Comparison of ENCODE assay signal across 10 mouse cellular contexts in the genomic region with DNA sequence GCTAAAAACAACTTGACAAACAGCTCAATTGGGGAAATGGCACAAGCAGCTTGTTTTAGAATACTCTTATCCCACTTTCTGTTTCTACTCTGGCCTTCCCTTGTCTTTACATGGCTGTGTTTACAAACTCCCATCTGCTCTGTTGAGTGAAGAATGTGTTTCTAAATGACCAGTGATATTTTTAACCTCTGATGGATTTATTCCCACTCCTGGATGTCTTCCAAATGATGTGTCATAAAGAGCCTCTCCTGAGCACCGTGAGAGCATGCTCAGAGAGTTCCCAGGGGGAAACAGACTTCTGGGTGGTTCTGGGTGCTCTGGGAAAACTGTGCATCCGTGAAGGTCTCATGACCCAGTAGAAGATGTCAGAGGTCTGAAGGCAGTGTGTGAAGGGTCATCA. TPM values are rescaled to one million over a fixed set of nuclear protein-coding genes. Genes with fewer than 3 reads are reported as not detected.
A peak's percentile ranks its signal among the peaks of the same experiment; 100 is the strongest.
DNase-seq lines count a peak whose midpoint lies in the region; ATAC-seq lines count a peak whose summit lies in the region.
"Had no signal": no experiment of that assay in that cellular context is flagged by ENCODE, and none has a peak within 500 bp of the region (broad histone marks: within the 10 kb centered on the region; RNA-seq: fewer than 3 reads in every experiment).

No protein-coding gene starts in this region.

- no peaks in the 10 kb centered on the region for H3K27me3 ChIP-seq in lung, embryonic 16.5 days (ENCODE audit: control insufficient read depth, insufficient read depth, low read depth, low read length)
- H3K27me3 ChIP-seq in hindbrain, embryonic 10.5 days (ENCODE audit: insufficient read depth, poor library complexity, severe bottlenecking): no peaks in the 10 kb centered on the region
- no peaks in the 10 kb centered on the region for H3K27me3 ChIP-seq in midbrain, embryonic 13.5 days
- H3K27me3 ChIP-seq: neural tube, embryonic 12.5 days had no signal

- 27% methylated on average over 2 of the region's 2 CpGs for WGBS in lung, embryonic 16.5 days
- WGBS in hindbrain, embryonic 10.5 days: 77% methylated on average over 2 of the region's 2 CpGs
- 76% methylated on average over 2 of the region's 2 CpGs for WGBS in midbrain, embryonic 13.5 days

- no peak overlapping the region for H3K9ac ChIP-seq in lung, embryonic 16.5 days (ENCODE audit: low read length)
- no peak overlapping the region for H3K9ac ChIP-seq in midbrain, embryonic 13.5 days (replicated peaks)
- H3K9ac ChIP-seq: neural tube, embryonic 12.5 days had no signal

- H3K9me3 ChIP-seq in lung, embryonic 16.5 days (ENCODE audit: control insufficient read depth, low read length): no peaks in the 10 kb centered on the region
- H3K9me3 ChIP-seq in hindbrain, embryonic 10.5 days: peaks cover 3% of the 10 kb centered on the region; the same call in 1 of the 2 replicates
- no peaks in the 10 kb centered on the region for H3K9me3 ChIP-seq in midbrain, embryonic 13.5 days
- H3K9me3 ChIP-seq: neural tube, embryonic 12.5 days had no signal

- peak overlapping the region; percentile 81 for H3K27ac ChIP-seq in lung, embryonic 16.5 days (ENCODE audit: low read length)
- no peak overlapping the region for H3K27ac ChIP-seq in hindbrain, embryonic 10.5 days
- H3K27ac ChIP-seq in midbrain, embryonic 13.5 days: no peak overlapping the region
- H3K27ac ChIP-seq: macrophage; neural tube, embryonic 12.5 days had no signal

- no peak overlapping the region for H3K4me2 ChIP-seq in lung, embryonic 16.5 days (ENCODE audit: low read depth, low read length)
- no peak overlapping the region for H3K4me2 ChIP-seq in midbrain, embryonic 13.5 days (replicated peaks)
- H3K4me2 ChIP-seq: neural tube, embryonic 12.5 days had no signal

- H3K4me1 ChIP-seq in lung, embryonic 16.5 days (replicated peaks; ENCODE audit: control insufficient read depth, insufficient read depth, low read length): peaks cover 15% of the 10 kb centered on the region
- H3K4me1 ChIP-seq in hindbrain, embryonic 10.5 days (replicated peaks): no peaks in the 10 kb centered on the region
- H3K4me1 ChIP-seq in midbrain, embryonic 13.5 days (replicated peaks): no peaks in the 10 kb centered on the region
- H3K4me1 ChIP-seq: neural tube, embryonic 12.5 days had no signal

- DNase-seq in frontal cortex, postnatal 25 days (ENCODE audit: low spot score in 2 of 2): no peak
- DNase-seq in 3T3-L1 (ENCODE audit: low read depth, low spot score): peak; percentile 97
- DNase-seq in heart, adult 8-10 months (ENCODE audit: low spot score): peak; percentile 82
- DNase-seq in hindbrain, embryonic 10.5 days (ENCODE audit: low spot score): no peak
- no peak for DNase-seq in urinary bladder, postnatal 25 days (ENCODE audit: low spot score)

- no peak overlapping the region for H3K4me3 ChIP-seq in lung, embryonic 16.5 days (ENCODE audit: low read length)
- H3K4me3 ChIP-seq in hindbrain, embryonic 10.5 days: no peak overlapping the region
- H3K4me3 ChIP-seq in midbrain, embryonic 13.5 days (replicated peaks): no peak overlapping the region
- H3K4me3 ChIP-seq: neural tube, embryonic 12.5 days had no signal

- no peaks in the 10 kb centered on the region for H3K36me3 ChIP-seq in lung, embryonic 16.5 days (ENCODE audit: control insufficient read depth, insufficient read depth, low read length)
- no peaks in the 10 kb centered on the region for H3K36me3 ChIP-seq in hindbrain, embryonic 10.5 days
- no peaks in the 10 kb centered on the region for H3K36me3 ChIP-seq in midbrain, embryonic 13.5 days
- H3K36me3 ChIP-seq: neural tube, embryonic 12.5 days had no signal

- ATAC-seq in frontal cortex, adult (ENCODE audit: low TSS enrichment): peak; percentile 86
- peak; percentile 83 for ATAC-seq in lung, embryonic 16.5 days (ENCODE audit: low read depth)
- no peak for ATAC-seq in midbrain, embryonic 13.5 days

RNA-seq across cellular contexts. Expression of gene Fam189a2, which starts 24.1 kb away (rescaled TPM):
- total RNA-seq in heart, adult 8-10 months (2022): 10 to 100 TPM; 44.4 to 62.9 (median 52.5) TPM
- polyA plus RNA-seq in lung, embryonic 16.5 days (2015; fragmentation: Nextera tagmentation; extraction: Ambion mirVana): 1.6 and 1.9 TPM in 2 replicates
- polyA plus RNA-seq in hindbrain, embryonic 10.5 days (2016; fragmentation: Nextera tagmentation; extraction: Ambion mirVana): 0.60 and 0.98 TPM in 2 replicates
- 1.4 and 1.5 TPM in 2 replicates for polyA plus RNA-seq in midbrain, embryonic 13.5 days (2015; fragmentation: Nextera tagmentation; extraction: Ambion mirVana)
- polyA plus RNA-seq: macrophage had no signal

Comparison
In these comparisons a context has a peak if more than half of its experiments do, and no peak if none do; other contexts are left out.
1. DNase-seq: peak in 3T3-L1 (single experiment) and heart, adult 8-10 months (single experiment); none in frontal cortex, postnatal 25 days (0 of 2), hindbrain, embryonic 10.5 days (single experiment) and urinary bladder, postnatal 25 days (single experiment).